Mouse (Mus musculus) urinary bladder, postnatal 25 days (tissue): ENCODE results near the gene Tmem151a.

Experiments
- DNase-seq: peaks from one replicate; pipeline ENCODE4 v3.0.0; 2022; ENCODE audit warnings: low spot score

Tmem151a gene

GRCm38 (mm10) chr19:5067040-5067799, 18.1 kb downstream of the Tmem151a start:
- no peak for DNase-seq

- DNase-seq: no peak
Observed at GRCm38 (mm10) chr19:5065104-5065503, 20.2 kb downstream of the Tmem151a start.

- peak; percentile 60 for DNase-seq
Observed at GRCm38 (mm10) chr19:5062446-5062845, 22.9 kb downstream of the Tmem151a start.

DNA sequence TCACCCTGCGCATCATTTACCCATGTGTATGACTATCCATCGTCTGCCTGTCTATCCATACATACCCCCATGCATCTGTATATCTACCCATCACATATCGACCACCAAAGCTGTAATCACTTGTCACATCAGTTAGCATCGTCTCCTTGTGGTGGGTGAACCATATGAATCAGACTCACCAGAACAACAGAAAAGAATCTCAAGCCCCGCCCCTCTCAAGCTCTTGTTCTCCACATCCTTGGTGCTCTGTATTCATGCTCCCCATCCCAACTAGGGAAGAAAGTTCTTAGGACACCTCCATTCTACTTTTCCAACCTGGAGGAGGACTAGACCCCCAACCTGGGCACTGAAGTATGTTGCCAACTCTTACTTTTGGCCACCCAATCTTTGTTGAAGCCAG, 23.3 kb downstream of the Tmem151a start:
- no peak for DNase-seq

DNA sequence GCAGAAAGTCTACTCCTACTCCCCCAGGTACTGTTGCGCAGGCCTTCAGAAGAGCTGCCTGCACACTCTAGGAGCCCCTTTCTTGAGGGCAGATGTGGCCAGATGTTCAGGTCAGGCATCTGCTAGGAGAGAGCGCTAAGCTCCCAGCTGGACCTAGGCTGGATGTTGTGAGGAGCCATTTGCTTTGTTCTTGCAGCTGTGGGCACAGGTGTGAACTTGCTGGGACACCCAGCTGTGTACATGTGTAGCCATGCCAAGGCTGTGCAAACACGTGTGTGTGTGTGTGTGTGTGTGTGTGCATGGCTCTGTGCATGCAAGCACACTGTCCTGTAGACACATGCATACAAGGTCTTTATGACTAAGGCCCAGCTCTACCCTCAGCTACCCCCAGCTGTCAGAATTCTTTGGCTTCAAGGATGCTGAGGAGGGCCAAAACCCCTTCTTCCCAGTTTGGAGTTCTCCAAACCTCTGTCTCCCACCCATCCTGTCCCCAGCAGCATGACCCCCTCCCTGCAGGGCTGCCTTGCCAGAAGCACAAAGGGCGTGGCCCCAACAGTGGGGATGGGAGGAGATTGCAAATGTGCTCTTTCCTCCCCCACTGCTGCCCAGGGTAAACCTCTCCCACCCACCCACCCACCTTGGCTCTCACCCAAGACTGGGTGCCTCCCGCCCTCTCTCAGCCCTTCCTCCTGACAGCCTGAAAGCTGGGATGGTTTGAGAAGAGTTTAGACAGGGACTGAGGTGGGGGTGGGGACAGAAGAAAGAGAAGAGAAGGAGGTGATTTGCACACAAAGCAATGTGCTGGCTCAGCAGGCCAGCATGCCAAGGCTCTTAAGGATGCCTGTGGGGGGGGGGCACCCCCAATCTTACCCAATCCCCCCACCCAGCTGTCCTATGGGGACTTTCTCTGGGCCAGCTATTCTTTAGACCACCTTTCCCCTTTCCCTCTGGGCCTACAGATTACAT, 24.7 kb downstream of the Tmem151a start:
- DNase-seq: no peak

DNA sequence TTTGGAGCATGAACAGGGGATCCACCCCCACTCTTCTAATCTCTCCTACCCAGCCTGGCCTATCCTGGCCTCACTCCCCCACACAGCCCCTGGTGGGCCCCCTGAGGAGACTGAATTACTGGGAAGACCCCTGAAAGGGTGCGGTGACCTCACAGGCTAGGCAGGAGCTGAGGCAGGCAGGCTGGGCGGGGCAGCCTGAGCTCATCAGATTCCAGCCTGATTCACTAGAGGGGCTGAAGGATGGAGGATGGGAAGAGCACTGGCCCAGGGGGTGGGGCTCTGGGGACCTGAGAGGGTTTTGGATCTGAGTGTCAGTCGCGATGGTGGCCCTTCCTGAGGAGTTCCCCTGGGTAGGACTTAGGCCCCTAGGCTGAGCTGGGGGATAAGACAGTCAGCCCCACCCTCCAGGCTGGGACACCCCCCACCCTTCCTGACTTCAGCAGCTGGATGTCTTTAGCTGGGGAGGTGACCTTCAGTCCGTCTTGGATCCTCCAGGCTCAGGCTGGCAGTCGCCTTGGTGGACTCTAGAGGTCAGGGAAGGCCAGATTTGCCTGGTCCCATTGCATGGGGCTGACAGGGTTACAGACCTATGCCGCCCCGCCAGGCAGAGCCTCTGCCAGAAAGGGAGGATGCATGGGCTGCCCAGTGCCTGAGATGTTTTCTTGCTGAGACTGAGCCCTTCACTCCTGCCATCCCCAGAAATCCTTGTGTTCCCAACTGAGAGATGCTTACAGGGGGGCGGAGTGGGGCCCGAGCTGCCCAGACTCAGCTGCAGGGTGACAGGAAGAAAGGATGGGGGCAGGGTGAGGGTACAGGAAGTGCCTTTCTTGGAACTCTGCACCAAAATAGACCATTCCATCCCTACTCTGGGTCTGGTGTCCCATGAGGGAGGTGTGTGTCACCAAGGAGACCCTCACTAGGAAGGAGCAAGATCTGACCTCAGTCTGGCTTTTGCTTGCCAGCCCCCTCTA, 26.2 kb downstream of the Tmem151a start:
- DNase-seq: no peak

DNA sequence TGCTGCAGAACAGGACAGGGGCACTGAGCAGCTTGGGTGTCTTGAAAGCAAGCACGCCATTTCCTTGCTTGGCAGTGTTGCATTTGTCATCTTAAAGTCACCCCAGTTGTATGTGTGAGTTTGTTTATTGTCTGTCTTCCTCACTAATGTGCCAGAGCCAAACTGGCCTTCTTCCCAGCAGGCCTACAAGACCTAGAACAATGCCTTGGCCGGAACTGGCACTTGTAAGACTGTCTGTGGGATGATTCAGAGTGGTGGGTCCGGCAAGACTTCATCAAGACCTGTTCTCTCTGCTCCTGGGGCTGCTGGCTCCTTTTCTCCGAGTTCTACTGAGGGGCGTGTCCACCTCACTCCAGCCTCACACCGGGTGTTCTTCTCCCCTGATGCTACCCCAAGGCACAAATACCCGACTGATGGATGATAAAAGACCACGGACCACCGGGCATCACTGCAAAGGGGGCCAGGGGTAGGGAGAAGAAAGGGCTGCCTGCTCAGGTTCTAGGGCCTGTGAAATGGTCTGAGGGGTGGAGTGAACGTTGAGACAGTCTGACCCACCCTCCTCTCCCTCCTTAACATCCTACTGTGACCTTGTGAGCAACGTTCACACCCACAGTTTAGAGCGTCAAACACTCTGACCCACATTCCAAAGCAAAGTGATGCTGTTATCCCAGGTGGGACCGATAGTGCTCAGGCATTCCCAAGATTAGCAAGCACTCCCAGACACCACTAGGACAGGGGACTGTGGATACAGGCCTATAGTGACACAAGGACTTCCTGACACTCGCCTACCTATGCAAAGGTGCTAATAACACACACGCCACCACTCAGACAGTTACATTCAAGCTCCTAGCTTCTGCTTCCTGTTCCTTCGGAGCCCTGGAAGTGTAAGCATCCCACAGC, 27.2 kb downstream of the Tmem151a start:
- no peak for DNase-seq

GRCm38 (mm10) chr19:5056251-5056650, 29.1 kb downstream of the Tmem151a start:
- no peak for DNase-seq

DNA sequence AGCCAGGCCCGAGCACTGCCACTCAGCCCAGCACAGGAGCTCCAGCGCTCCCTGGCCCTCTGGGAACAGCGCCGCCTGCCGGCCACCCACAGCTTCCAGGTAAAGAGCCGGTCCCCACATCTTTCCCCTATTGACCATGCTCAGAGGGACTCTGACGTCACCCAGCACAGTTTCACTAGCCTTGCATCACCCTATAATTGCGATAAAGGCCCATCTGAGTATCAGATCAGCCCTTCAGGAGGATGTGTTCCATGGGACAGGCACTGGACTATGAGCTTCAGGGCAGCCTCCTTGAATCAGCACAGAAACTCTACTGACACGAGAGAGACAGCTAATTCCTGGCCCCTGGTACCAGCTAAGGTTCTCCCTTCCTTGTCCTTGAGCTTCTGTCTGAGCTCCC, 31.4 kb downstream of the Tmem151a start:
- peak; percentile 63 for DNase-seq

DNA sequence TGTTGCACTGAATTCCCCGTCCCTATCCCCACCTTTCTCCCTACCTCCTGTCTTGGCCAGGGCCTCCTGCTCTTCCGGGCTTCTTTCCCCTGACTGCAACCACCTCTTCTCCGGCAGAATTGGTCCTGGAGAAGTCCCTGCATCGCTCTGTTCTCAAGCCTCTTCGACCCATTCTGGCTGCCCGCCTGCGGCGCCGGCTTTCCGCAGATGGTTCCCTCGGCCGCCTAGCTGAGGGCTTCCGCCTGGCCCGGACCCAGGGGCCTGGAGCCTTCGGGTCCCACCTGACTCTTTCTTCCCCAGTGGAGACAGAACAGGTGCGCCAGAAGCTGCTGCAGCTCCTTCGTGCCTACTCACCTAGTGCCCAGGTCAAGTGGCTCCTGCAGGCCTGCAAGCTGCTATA, 32.5 kb downstream of the Tmem151a start:
- no peak for DNase-seq

DNA sequence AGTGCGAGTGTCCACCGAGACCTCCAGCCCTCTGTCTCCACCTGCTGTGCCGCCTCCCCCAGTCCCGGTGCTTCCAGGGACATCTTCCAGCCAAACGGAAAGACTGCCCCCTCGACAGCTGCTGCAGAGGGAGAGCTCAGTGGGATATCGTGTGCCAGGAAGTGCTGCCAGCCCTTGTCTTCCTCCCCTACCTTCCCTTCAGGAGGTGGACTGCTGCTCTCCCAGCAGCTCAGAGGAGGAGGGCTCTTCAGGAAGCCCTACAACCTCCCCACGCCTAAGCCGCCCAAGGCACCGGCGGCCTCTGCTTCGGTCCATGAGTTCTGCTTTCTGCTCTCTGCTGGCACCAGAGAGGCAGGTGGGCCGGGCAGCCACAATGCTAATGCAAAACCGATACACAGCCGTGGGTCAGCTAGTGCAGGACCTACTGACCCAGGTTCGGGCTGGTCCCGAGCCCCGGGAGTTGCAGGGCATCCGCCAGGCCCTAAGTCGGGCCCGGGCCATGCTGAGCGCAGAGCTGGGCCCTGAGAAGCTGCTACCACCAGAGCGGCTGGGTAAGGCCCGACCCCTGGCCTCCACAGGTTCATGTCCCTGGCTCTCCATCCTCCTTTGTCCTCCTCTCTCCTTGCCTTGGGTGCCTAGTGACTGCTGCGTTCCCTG, 33.0 kb downstream of the Tmem151a start:
- no peak for DNase-seq

- no peak for DNase-seq
Observed at GRCm38 (mm10) chr19:5051515-5051914, 33.8 kb downstream of the Tmem151a start.

DNA sequence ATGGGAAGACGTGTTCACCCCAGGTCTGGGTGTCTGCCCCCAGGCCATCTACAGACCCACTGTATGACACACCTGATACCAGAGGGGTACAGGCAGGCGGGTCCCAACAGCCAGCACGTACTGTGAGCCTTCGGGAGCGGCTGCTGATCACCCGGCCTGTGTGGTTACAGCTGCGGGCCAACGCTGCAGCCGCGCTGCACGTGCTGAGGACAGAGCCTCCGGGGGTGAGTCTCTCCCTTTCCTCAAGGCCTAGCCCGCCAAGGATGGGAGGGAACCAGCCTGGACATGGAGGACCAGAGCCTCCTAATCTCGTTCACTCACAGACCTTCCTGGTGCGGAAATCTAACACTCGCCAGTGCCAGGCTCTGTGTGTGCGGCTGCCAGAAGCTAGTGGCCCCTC, 34.3 kb downstream of the Tmem151a start:
- no peak for DNase-seq

DNA sequence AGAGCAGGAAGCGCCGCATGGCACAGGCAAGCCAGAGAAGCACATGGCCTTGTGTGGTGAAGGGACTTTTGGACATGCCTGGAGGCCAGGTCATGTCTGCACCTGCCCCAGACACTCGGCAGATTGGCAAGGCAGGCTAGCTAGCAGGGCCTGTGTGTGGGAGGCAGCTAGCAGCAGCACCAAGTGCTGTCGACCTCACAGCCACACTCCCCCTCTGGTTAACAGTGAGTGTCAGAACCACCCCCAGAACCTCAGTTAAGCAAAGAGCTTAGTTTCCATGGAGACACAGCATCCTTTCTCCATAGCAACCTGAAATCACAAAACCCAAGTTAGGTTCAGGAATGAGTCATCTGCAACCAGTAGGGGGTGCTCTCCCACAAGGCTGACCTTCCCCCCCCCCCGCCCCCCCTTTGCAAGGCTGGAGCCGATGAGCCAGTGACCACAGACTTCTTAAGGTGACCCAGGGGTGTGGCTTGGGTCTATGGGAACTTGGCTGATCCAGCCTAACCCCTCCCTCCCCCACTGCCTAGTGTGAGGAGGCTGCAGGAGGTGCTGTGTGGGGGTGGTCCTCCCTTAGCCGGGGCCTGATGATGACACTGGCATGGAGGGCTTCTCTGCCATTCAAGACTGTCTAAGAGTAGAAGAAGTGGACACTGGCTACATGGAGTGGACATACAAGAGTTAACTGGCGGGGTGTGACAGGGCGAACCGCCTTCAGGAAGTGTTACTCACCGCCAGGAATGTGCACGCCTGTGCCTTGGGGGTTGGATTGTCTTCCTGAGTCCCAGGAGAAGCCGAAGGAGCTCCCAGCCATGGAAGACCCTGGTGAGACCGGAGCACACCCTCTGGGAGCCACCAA, 35.1 kb downstream of the Tmem151a start, which contains the start of gene Rin1:
Gene Rin1, plus strand, starts transcription at position 435 of the 859 bp plus-strand sequence.
- peak; percentile 61 for DNase-seq

DNA sequence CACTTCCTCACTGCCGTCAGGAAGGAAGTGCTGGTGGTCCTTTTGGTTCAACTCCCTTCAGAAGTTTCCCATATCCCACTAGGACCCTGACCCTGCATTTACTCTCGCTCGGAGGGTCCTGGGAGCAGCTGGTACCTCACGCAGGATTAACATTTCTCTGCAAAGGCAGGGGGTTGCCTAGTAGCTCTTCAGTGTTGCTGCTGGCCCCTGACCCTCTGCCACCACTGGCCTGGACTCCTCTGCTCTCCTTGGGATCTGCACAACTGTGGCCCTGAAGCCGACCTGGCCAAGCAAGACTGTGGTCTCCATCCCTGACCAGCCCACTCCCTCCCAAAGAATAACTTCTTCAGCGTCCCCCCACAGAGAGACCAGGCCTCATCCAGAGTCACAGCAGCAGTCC, 36.0 kb downstream of the Tmem151a start:
- DNase-seq: no peak

DNA sequence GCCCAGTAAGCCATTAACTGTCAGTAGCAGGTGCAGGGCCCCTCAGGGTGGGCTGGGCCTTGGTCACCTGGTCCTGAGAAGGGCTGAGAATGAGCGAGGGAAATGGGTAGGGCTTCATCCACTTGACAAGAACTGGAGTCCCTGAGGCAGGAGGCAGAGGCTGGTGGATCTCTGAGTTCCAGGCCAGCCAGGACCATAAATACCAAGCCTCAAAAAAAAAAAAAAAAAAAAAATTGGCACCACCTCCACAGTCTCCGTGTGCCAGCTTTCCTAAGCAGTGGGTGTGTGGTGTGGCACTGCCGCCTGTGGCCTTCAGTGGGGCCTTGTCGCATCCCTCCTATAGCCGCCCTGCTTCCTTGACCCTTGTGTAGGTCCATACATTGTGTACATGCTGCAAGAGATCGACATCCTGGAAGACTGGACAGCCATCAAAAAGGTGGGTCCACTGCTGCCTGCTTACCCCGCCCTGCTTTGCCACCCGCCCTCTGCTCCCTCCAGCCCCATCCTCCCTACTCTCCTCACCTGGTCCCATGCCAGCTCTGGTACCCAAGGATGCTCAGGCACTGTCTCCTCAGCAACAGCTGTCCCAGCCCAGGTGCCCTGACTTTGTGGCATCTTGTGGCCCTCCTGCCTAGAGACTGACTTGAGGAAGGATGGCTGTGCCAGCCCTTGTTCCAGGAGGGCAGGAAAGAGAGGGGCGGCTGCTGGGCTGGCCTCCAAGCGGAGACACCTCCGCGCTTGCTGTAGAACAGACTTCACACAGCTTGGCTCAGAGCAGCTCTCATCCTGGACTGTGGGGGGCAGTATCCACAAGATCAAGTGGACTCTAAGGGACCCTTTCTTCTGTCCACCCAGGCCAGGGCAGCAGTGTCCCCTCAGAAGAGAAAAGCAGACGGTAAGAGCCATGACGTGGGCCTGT, 36.9 kb downstream of the Tmem151a start:
- DNase-seq: no peak

GRCm38 (mm10) chr19:5045531-5045930, 39.8 kb downstream of the Tmem151a start:
- DNase-seq: no peak

GRCm38 (mm10) chr19:5041588-5041987, 43.7 kb downstream of the Tmem151a start:
- DNase-seq: no peak
